Mouse (Mus musculus): ENCODE measurements around the gene Ak1.

GRCm38 (mm10) chr2:32591249-32591648 is 30.3 kb upstream of the Ak1 start:
- no peak for TF ChIP-seq CTCF (IDR thresholded peaks at IDR 0.05)
- TF ChIP-seq EP300 (IDR thresholded peaks at IDR 0.05) = no peak
